Mouse (Mus musculus) layer of hippocampus, adult 9-10 months (tissue): ENCODE results near the gene 1110008L16Rik.
"Not testable (repeated sequence)": the region's sequence is repeated elsewhere in the genome, so short reads cannot be mapped to it uniquely, and the experiment has no call there.

Experiments used
- DNase-seq: peaks from one replicate; pipeline ENCODE4 v3.0.0; 2022; ENCODE audit warnings: low spot score

1110008L16Rik gene

GRCm38 (mm10) chr12:55343045-55343444 is 43.7 kb downstream of the 1110008L16Rik start:
- not testable (repeated sequence) for DNase-seq

- DNase-seq: no peak
These were observed 44.6 kb downstream of the 1110008L16Rik start for GRCm38 (mm10) chr12:55343998-55344397.

DNA sequence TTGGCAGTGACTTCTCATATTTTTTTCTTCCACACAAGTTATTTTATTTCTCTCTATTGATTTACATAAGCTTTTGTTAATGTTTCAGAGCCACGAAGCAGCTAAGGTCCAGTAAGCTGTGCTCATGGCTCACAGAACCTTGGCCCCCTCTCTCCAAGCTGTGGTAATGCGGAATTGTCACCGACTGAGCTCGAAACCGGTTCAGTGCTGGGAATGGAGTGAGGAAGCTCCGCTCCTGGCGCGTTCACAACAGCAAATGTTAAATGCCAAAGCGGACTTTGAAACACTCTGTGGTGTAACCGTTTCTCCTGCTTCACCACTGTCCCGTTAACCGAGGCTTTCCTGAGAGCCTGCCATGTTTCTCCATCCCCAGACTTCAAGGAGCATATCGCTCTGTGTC is 45.2 kb downstream of the 1110008L16Rik start:
- no peak for DNase-seq

DNA sequence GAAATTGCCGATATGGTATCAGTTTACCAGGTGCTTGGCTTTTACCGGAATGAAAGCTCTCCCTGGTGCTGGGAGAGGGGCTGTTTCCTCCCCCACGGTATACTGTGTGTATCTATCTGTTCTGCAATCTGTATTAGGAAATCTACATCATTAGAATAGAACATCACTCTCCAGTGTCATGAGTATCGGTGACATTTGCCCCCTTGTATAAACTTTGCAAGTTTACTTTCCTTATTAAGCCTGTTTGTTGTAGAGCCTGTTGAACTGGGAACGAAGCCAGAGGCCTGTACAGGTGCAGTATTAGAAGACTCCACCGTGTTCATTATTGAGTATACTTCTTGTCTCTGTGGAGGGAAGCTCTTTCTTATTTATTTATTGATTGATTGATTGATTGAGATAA is 54.0 kb downstream of the 1110008L16Rik start:
- no peak for DNase-seq

- DNase-seq: peak; percentile 21
These were observed 55.5 kb downstream of the 1110008L16Rik start for GRCm38 (mm10) chr12:55354904-55355303.

GRCm38 (mm10) chr12:55357303-55357702 is 57.9 kb downstream of the 1110008L16Rik start:
- DNase-seq: no peak

DNA sequence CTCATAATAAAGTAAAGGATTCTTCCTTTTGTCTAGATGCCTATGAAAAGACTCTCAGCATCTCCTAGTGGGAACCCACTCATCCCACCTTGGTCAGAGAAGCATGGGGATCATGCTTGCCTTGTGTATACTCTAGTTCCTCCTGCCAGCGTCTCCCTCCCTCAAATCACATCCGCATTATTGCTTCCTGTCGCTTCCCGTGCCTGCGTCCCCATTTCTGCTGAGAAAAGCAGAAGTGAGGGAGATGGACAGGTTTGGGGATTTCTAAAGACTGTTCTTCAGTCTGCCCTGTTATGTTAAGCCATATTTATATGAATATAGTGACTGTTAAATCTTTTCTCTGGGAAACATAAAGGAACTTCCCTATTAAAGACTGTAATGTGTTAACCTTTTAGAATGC is 61.6 kb downstream of the 1110008L16Rik start:
- no peak for DNase-seq

DNA sequence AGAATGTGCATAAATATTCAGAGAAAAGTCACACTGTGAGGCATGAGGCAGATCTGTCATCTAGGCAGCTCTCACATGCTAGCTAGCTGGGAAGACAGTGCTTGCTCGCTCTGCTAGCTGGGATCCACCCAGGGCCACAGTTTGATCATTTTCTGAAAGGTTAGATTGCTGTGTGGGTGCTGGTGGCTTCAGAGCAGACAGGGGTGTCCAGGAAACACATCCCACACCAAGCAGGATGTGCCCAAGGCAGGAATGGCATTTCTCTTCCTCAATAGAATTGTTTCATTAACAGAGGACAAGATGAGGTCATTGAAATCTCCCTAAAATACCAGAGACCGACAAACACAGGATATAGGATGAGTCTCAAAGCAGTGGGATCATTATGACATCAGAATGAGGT is 65.7 kb downstream of the 1110008L16Rik start:
- DNase-seq: no peak

- no peak for DNase-seq
These were observed 73.2 kb downstream of the 1110008L16Rik start for GRCm38 (mm10) chr12:55372424-55373055.

- DNase-seq: no peak
These were observed 77.7 kb downstream of the 1110008L16Rik start for GRCm38 (mm10) chr12:55376956-55377609.

DNA sequence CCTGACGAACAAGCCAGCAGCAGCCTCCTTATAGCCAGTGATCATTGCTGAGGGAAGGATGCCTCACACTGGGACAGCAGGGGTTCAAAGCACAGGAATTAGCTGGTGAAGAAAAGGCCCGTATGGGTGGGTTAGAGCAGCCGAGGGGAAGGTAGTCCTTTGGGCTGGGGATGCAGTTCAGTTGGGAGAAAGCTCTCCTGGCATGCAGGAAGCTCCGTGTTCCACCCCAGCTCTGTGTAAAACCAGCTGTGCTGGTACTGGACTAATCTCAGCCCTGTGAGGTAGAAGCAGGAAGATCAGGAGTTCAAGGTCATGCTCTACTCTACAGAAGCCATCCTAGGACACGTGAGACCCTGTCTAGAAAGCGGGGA is 78.2 kb downstream of the 1110008L16Rik start:
- no peak for DNase-seq

- no peak for DNase-seq
These were observed 84.8 kb downstream of the 1110008L16Rik start, which contains the start of gene Psma6 for GRCm38 (mm10) chr12:55384023-55384749. Gene Psma6 (plus strand): TSS chr12:55384222.

- no peak for DNase-seq
These were observed 85.4 kb downstream of the 1110008L16Rik start for GRCm38 (mm10) chr12:55384826-55385225.

DNA sequence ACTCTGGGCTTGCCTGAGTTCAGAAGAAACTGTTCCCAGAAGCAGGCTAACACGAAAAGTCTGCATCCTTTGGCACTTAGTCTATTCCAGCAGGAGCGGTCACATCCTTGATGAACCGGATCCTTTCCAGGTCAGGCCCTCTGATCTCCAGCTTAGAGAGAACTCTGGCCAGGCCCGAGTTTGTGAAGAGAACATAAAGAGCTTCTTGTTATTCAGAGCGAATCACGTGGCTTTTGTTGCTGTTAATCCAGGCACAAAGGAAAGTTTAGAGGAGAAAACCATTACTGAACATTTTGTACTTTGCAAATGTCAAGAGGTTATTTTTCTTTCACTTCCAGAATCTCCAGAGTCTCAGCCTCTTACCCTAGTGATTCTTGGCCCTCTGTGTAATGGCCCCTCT is 86.6 kb downstream of the 1110008L16Rik start:
- no peak for DNase-seq

GRCm38 (mm10) chr12:55386456-55386855 is 87.1 kb downstream of the 1110008L16Rik start:
- no peak for DNase-seq

DNA sequence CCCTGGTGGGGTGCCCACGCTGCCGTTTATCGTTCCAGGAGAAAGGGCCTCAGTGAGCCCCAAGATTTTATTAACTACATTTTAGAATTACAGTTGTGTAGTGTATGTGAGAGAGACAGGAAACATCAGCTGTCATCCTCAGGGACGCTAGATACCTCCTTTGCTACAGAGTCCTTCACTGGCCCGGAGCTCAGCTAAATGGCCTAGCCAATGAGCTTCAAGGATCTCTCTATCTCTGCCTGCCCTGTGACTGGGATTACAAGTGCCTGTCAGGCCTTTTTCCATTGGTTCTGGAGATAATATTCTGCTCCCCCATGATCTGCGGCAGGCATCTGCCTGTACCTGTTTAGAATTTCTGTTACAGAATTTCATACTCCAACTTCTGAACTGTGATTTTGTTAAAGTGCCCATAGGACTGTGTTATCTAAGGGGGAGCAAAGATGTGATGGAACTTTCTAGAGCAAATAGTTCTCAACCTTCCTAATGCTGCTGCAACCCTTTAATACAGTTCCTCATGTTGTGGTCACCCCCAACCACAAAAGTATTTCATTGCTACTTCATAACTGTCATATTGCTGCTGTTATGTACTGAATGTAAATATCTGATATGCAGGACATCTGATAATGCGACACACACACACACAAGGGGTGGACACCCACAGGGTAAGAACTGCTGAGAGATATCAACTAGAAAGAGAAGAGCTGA is 87.9 kb downstream of the 1110008L16Rik start:
- no peak for DNase-seq

- DNase-seq: no peak
These were observed 88.5 kb downstream of the 1110008L16Rik start for GRCm38 (mm10) chr12:55387788-55388465.

GRCm38 (mm10) chr12:55388478-55388877 is 89.1 kb downstream of the 1110008L16Rik start:
- no peak for DNase-seq

DNA sequence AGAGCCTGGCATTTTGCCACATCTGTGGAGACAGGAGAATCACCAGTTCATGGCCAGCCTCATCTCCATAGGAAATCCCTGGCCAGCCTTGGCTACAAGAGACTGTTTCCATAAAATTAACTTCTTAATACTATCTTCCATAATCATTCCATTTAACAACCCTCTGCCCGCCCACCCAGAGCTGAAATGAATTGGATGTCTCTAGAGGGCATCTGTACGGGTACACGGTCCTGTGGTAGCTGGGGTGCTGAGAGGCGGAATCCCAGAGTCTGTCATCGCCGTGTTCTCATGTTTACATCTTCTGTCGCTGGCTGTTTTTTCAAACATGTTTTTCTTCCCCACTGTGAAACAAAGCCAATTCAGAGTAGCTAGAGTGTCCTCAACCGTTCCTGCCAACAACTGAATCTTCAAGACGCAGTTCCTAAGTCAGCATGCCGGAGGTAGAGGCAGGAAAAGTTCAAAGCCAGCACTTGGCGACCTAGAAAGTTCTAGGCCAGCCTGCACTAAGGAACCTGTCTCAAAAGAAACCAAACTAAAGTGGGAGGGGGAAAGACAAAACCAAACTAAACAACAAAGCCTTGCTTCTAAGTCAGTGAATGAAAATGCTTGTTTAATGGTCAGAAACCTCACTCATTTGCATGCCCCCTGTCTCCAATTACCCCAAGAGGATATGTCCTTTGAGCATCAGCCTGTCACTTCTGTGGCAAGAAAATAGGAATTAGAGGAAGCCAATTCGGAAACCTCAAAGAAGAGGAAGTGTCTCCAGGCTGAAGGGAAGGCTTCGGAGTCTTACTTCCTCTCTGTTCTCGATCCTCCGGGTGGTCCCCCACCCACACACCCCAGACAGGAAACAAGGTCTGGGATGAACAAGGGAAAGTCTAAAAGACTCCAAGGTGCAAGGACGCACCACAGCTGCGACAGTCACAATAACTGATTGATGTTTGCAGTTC is 90.0 kb downstream of the 1110008L16Rik start:
- DNase-seq: no peak

- DNase-seq: no peak
These were observed 92.7 kb downstream of the 1110008L16Rik start for GRCm38 (mm10) chr12:55392120-55392519.
